Mouse (Mus musculus): ENCODE measurements at regions not wholly inside any gene's neighbourhood (a gene's known extent, or its start where the extent isn't known, plus 50 kb on each side); places are given as distances from the start of the nearest gene placed in this dataset.

DNA sequence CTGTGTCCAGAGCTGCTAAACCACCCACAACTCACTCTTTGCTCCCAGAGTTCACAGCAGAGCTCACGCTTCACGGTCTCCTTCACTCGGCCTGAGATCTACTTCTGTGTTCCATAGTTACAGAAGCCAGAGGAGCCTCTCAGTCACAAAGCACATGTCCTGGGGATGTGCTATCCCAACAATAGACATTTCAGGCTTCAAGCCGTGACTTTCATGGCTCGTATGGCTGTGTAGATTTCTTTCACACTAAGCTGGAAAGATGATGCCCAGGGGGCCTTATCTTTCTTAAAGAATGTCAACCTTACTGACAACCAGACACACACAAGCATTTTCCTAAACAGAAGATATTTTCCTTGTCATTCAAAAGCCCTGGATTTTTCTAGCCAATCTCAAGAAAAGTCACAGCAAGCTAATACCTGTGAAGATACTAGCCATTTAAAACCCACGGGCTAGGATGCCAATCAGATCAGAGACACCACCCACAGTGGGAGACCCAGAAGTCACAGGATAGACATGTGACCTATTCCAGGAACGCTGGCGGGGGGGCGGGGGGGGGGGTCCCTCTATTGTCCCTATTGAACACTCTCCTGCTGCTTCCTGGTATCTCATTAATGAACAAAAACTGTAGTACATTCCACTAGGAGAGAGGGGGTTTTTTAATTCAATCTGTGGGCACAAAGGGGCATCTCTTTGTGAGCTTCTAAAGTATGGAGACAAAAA lies 98.8 kb upstream of the Mapk10 start:
- DNase-seq (ENCODE audit: low spot score), result no peak

DNA sequence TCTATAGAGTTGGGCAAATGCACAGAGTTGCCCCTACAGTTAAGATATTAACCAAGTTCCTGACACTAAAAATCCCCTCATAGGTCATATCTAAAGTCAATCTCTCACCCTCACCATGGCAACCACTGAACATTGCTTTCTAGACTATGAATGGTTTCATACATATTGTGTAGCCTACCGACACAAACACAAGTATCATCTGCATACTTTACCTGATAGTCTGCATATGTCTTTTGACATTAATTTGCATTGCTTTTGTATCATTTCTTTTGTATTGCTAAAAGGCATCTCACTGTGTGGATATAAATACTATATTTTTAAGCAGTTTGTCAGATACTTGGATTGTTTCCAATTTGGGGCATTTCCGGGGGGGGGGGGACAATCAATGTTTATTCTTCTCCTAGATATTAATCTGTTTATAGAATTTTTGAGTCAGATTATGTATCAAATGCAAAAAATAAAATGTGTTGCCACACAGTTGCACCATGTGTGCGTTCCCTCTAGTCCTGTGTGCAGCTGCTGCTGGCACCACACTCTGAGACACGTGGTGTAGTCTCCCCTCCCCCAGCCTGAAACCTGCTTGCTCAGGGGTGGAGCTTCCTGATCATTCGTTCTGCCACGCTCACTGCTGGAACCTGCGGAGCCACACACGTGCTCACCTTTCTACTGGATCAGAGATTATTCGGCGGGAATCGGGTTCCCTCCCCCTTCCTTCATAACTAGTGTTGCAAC lies 94.7 kb upstream of the Mapk10 start:
- no peak for DNase-seq (ENCODE audit: low spot score)

DNA sequence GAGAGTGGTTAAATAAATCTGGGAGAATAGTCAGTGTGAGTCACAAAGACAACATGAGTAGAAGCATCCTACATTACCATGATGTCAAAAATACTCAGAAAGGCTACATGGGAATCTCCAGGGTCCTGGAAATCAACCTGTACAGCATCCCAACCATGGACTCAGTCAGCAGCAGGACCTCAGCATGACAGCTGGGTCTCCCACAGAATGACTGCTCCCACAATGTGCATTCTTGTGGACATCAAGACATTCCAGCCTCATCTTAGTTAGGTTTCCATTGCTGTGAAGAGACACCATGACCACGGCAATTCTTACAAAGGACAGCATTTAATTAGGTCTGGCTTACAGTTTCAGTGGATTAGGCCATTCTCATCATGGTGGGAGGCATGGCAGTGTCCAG lies 93.8 kb upstream of the Mapk10 start:
- no peak for DNase-seq (ENCODE audit: low spot score)

DNA sequence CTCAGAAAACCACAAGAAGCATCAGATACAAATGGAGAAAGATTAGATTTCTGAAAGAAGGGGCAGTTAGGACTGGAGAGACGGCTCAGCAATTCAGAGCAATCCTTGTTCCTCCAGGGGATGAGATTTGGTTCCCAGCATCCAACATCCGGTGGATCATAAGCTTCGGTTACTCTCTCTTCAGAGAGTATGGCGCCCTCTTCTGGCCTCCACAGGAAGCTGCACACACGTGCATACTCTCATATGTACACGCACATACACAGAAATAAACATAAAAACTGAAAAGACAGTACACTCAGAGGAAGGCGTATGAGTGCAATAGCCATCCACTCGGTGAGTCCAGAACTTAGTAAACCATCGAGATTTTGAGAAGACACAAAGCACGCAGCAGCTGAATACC lies 91.6 kb upstream of the Mapk10 start:
- DNase-seq (ENCODE audit: low spot score), result no peak

DNA sequence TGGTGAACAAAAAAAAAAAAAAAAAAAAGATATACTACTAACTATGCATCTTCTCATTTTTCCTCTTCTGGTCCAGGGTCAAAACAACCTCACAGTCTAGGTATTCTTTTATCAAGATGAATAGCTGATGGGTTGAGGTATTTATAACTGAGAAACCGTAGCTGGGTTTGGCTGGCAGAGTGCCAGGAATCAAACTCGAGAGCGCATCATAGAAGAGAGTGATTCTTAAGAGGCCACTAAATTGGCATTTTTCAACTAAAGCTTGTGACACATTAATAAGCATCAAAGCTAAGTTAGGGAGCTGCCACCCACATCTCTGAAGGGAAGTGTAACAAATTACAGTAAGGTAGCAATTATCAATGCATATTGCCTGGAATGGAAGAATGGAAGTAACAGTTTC lies 90.2 kb upstream of the Mapk10 start:
- DNase-seq (ENCODE audit: low spot score), result no peak

DNA sequence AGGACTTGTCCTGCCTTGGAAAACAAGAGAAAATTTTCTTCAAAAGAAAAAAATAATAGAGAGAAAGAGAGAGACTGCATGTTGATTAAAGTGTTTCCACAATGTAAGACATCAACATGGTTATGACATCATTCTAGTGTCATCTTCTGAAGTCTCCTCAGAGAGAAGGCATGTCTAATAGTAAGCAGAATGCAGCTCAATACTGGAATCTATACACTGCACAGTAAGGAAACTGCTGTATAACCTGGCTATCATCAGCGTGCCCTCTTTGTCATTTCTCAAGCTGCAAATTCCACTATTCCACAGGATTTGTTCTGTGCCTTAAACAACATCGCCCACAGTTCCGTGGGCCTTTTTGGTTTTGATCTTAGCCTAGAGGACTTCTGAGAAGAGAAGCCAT lies 82.8 kb upstream of the Mapk10 start:
- no peak for DNase-seq (ENCODE audit: low spot score)

DNA sequence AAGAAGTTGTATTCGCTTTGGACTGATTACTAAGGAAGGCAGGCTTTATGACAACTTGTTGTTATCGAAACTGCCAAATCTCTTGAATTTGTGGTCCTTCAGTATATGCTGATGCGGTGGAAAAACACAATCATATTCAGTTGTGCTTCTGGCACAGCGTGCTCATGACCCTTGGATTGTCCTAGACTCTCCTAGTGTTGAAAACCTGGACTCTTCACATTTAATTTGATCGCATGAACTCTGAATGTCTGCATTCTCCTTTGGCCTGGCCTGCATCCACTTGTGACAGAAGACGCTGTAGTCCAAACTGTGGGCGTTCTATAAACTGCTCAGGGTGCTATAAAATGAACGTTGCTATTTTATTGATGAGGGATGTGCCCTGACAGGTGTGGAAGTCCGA lies 80.6 kb upstream of the Mapk10 start:
- no peak for DNase-seq (ENCODE audit: low spot score)

DNA sequence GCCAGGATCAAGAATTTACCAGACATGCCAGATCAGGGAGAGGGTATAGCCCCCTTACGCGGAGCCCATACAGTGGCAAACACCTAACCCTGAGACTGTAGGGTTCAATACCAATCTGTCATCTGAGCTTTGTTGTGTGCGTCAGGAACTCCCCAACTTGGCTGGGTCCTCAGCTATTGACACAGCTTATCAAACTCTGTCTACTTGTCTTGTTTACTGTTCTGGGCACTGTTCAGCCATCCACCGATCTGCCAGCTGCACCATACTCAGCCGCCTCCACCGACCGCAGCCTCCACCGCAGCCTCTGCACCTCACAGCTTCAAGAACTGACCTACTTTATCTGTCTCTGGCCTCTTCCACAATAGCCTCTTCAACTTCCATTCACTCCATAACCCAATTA lies 80.1 kb upstream of the Mapk10 start:
- no peak for DNase-seq (ENCODE audit: low spot score)

DNA sequence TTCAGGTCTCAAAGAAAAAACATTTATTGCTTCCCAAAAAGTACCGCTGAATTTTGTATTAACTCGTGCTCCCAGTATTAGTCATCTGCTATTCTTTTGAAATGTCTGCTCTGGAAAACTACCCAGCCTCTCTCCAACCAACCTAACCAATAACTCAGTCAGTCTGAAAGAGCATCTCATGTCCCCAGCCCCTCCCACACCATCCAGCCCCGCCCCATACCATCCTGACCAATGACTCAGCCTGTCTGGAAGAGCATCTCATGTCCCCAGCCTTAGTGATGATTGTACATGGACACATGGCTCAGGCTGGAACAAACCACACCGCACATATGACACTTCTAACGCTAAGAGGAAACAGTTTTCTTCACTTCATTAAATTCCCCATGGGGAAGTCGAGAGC lies 58.1 kb upstream of the Mapk10 start:
- no peak for DNase-seq (ENCODE audit: low spot score)

DNA sequence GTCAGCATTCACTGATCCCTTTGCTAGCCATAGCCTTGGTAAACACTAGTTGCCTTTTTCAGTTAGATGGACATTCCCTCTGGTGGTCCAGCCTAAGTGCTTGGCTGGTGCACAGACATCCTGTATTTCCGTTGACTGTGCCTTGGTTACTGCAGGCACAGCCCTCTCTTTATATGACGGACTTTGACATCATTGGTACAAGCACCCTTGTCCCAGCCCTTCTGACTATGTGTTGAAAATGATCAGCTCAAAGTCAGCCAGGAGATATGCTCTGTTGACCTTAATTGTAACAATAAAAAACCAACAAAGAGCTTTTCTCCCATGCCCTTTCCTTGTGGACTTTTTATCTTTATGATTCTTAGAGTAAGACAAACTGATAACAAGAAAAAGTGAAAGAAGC lies 53.8 kb upstream of the Mapk10 start:
- no peak for DNase-seq (ENCODE audit: low spot score)

DNA sequence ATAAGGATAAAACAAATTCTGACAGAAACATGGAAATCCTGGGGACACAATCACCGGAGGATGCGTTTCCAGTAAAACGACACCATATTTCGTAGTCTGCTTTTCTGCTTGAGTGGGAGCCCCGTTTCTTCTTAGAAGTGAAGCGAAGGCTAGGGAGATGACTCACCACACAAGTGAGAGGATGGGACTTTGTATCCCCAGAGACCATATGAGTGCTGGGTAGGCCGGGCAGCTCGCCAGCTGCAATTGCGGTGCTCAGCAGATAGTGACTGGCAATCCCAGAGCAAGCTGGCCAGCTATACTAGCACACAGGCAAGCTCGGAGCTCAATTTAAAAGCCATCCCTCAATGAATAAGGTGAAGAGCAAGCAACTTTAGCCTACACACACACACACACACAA lies 50.3 kb upstream of the Mapk10 start:
- no peak for DNase-seq (ENCODE audit: low spot score)
